In the genomic region with DNA sequence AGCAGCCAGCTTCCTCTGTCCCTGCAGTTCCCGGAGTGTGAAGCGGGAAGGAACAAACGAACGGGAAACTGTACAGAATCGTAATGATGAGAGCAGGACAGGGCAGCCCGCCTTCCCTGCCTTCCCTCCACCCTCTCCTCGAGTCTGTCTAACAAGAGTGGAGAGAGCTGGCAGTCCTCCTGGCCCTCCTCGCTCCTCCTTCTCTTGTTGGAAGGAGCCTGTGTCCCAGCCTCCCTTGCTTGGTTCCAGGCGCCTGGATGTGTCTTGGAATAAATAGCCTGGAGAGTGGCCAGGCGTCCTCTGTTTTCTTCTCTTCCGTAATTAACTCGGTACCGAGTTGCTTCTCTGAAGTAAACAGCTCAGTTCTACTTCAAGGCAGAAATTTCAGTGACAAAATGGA, we compare ENCODE assay signal across 8 mouse cellular contexts.
DNase-seq lines count a peak whose midpoint lies in the region.

No protein-coding gene starts in this region.

- peak; percentile 4 for DNase-seq in adrenal gland, postnatal 25 days
- no peak for DNase-seq in adrenal gland, postnatal 4 days (ENCODE audit: low spot score in 2 of 2)
- DNase-seq in brain, embryonic 18.5 days (ENCODE audit: low read depth, low spot score): peak; percentile 65
- DNase-seq in frontal cortex, postnatal 36 days (ENCODE audit: low spot score in 2 of 2): peak; percentile 78 to 85
- DNase-seq in kidney, postnatal 4 days: peak; percentile 59 to 70
- DNase-seq in lung, postnatal 10 days: peak; percentile 85
- peak; percentile 61 to 66 for DNase-seq in urinary bladder, postnatal 4 days (ENCODE audit: low spot score in 2 of 2)
- DNase-seq in c-Kit-positive CD71-positive TER-119-positive erythroid progenitor cells, embryonic 14.5 days (ENCODE audit: low spot score): no peak

Comparison
In these comparisons a context has a peak if more than half of its experiments do, and no peak if none do; other contexts are left out.
1. DNase-seq: peak in adrenal gland, postnatal 25 days (single experiment), brain, embryonic 18.5 days (single experiment), frontal cortex, postnatal 36 days (2 of 2), kidney, postnatal 4 days (2 of 2), lung, postnatal 10 days (single experiment) and urinary bladder, postnatal 4 days (2 of 2); none in adrenal gland, postnatal 4 days (0 of 2) and c-Kit-positive CD71-positive TER-119-positive erythroid progenitor cells, embryonic 14.5 days (single experiment).